Mouse (Mus musculus) ES-E14 (cell line): ENCODE measurements around the gene Olfr1047. TPM values are rescaled to one million over a fixed set of nuclear protein-coding genes. Genes with fewer than 3 reads are reported as not detected.

Source experiments
- DNase-seq: peaks from one replicate; pipeline ENCODE4 v3.0.0-alpha.2; 2013; ENCODE audit warnings: low read depth, low spot score
- H3K27ac ChIP-seq: 2 replicates; pipeline ENCODE4 v1.5.1; 2012; ENCODE audit warnings: low read depth, mild to moderate bottlenecking, low read length, moderate library complexity, mixed read lengths; ENCODE audit not compliant: poor library complexity, insufficient read depth, severe bottlenecking
- H3K36me3 ChIP-seq: 2 replicates; pipeline ENCODE4 v1.6.1; 2012; ENCODE audit warnings: mild to moderate bottlenecking, low read length, moderate library complexity, mixed read lengths; ENCODE audit not compliant: control insufficient read depth, poor library complexity, insufficient read depth, severe bottlenecking
- H3K4me1 ChIP-seq, 2 experiments: fragments of 150-350 bp in 1 of 2; sonication (generic) in 1 of 2; 2 replicates each; pipeline ENCODE4 v1.6.1; 2012; ENCODE audit warnings: low read length in 2 of 2, mild to moderate bottlenecking in 1 of 2, mixed read lengths in 1 of 2; ENCODE audit not compliant: control insufficient read depth in 2 of 2, insufficient read depth in 2 of 2, poor library complexity in 1 of 2
- H3K4me3 ChIP-seq, 2 experiments: fragments of 150-350 bp in 1 of 2; sonication (generic) in 1 of 2; 2 replicates each; pipeline ENCODE4 v1.5.1; 2012; ENCODE audit warnings: low read length in 2 of 2, low read depth in 1 of 2, mild to moderate bottlenecking in 1 of 2, mixed read lengths in 1 of 2; ENCODE audit not compliant: insufficient read depth in 1 of 2, poor library complexity in 1 of 2, severe bottlenecking in 1 of 2
- H3K9ac ChIP-seq: 2 replicates; pipeline ENCODE4 v1.6.1; 2012; ENCODE audit warnings: low read depth, mild to moderate bottlenecking, low read length, mixed read lengths; ENCODE audit not compliant: poor library complexity, insufficient read depth, severe bottlenecking
- H3K9me3 ChIP-seq: fragments of 150-350 bp; sonication (generic); 2 replicates; pipeline ENCODE4 v1.6.1; 2012; ENCODE audit warnings: low read depth, mild to moderate bottlenecking, low read length; ENCODE audit not compliant: control insufficient read depth, insufficient read depth
- CHD2 ChIP-seq: IDR thresholded peaks from 2 replicates; pipeline ENCODE4 v1.6.1; 2014; ENCODE audit warnings: mild to moderate bottlenecking, low read depth, low read length, inconsistent platforms
- HCFC1 ChIP-seq: IDR thresholded peaks from 2 replicates; pipeline ENCODE4 v1.6.1; 2012; ENCODE audit warnings: low read length, inconsistent platforms, borderline replicate concordance; ENCODE audit not compliant: insufficient read depth
- MAFK ChIP-seq: IDR thresholded peaks from 2 replicates; pipeline ENCODE4 v1.6.1; 2014; ENCODE audit warnings: mild to moderate bottlenecking, low read depth, low read length, inconsistent platforms; ENCODE audit not compliant: insufficient read depth
- ZC3H11A ChIP-seq: IDR thresholded peaks from 2 replicates; pipeline ENCODE4 v1.6.1; 2012; ENCODE audit warnings: low read depth, mild to moderate bottlenecking, inconsistent platforms, low read length, borderline replicate concordance
- ZNF384 ChIP-seq: IDR thresholded peaks from 2 replicates; pipeline ENCODE4 v1.6.1; 2012; ENCODE audit warnings: low read depth, low read length, inconsistent platforms
- in situ Hi-C, 2 experiments: fragments of 600-800 bp; cut with MboI; formaldehyde crosslinking; loops; one replicate each; pipeline ENCODE4 v1.15.1; 2025; ENCODE audit warnings: low sequenced_read_pairs in 2 of 2, inconsistent platforms in 1 of 2; ENCODE audit not compliant: unreplicated experiment in 2 of 2
- total RNA-seq: library from RNA; depleted of rRNA; stranded (reverse); fragments of 300-350 nt; gene quantifications from 2 replicates; pipeline ENCODE4 v1.2.3, GENCODE M21; 2012; rRNA removed

Olfr1047 gene
- total RNA-seq, 1 experiment, result not detected

DNA sequence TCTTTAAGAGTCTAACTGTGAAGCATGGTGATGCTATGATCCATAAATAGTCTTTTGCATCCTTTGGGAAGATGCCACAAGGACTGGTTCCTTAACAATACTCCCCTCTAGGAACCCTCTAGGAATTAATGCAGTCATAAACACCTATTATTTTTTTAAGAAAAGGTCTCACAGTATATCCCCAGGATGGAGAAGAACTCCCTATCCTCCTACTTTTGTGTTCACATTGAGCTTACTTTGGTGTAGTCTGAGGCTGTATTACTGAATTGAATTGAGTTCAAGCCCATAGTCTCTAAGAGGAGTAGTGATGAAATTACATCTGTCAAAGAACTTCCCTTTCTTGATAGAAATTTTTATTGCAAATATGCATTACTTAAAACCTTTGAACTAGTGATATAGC is 28.3 kb downstream of the Olfr1047 start, which contains the start of gene Olfr1045:
TSS of gene Olfr1045 (minus strand) at position 101 of the 400 bp plus-strand sequence.
- H3K9ac ChIP-seq, result no peak within 1 kb of the TSS
- TF ChIP-seq ZNF384 (no peak), MAFK (no peak), ZC3H11A (no peak), CHD2 (no peak), HCFC1 (no peak)

DNA sequence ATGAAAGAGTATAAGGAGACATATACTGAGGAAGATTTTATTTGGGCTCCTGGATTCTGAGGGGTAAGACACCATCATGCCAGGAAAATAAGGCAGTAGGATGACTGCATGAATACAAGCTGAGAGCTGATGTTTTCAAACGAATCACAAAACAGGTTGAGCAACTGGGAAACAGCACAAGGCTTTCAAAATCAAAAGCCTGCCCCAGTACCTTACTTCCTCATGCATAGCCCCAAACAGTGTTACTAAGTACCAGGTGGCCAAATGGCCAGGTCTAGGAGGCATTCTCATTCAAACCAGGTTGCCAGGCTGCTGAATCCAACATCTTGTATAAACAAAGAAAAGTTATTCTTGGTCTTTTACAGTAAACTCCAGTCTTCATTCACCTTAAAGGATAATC is 35.3 kb downstream of the Olfr1047 start:
- Histone ChIP-seq H3K4me1 (no peaks in the 10 kb centered on the region), H3K27ac (no peak overlapping the region), H3K4me3 (no peak overlapping the region), H3K36me3 (no peaks in the 10 kb centered on the region), H3K9me3 (no peaks in the 10 kb centered on the region), H3K9ac (no peak overlapping the region)
- no peak for TF ChIP-seq CHD2
- no peak for TF ChIP-seq ZNF384
- no peak for TF ChIP-seq MAFK
- TF ChIP-seq ZC3H11A, result no peak
- TF ChIP-seq HCFC1, result no peak
- in situ Hi-C loops, result no loop called here
- no peak for DNase-seq

More for the DNA sequence above, 28.3 kb downstream of the Olfr1047 start, which contains the start of gene Olfr1045:
- DNase-seq, result no peak
- in situ Hi-C loops, result no loop called here
- H3K36me3 ChIP-seq, result no peaks in the 10 kb centered on the region
- no peaks in the 10 kb centered on the region for H3K4me1 ChIP-seq
- H3K4me3 ChIP-seq, result no peak within 1 kb of the TSS
- no peak within 1 kb of the TSS for H3K27ac ChIP-seq
- H3K9me3 ChIP-seq, result no peaks in the 10 kb centered on the region

DNA sequence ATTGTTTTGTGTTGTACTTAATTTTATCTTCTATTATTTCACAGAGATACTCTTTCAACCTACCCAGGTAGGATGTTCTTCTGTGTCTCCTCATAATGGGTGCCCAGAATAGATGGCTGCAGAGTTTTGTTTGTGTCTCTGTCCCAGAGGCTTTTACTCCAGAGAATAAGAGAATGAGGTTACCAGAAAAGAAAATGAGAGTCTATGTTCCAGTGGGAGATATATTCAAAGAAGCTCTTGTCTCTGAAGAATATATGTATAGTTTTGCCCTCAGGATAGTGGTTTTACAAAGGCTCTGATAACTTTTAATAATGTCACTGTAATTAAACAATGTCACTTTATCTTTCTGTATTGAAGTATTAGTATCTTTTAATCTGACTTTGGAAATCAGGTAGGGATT is 45.6 kb downstream of the Olfr1047 start, which contains the start of gene Olfr52:
TSS of gene Olfr52 (minus strand) at position 101 of the 400 bp plus-strand sequence.
- Histone ChIP-seq H3K4me3 (no peak within 1 kb of the TSS), H3K4me1 (no peaks in the 10 kb centered on the region), H3K36me3 (no peaks in the 10 kb centered on the region), H3K27ac (no peak within 1 kb of the TSS), H3K9me3 (no peaks in the 10 kb centered on the region), H3K9ac (no peak within 1 kb of the TSS)
- TF ChIP-seq MAFK (no peak), ZNF384 (no peak), ZC3H11A (no peak), CHD2 (no peak), HCFC1 (no peak)
- in situ Hi-C loops, result no loop called here
- DNase-seq, result no peak

DNA sequence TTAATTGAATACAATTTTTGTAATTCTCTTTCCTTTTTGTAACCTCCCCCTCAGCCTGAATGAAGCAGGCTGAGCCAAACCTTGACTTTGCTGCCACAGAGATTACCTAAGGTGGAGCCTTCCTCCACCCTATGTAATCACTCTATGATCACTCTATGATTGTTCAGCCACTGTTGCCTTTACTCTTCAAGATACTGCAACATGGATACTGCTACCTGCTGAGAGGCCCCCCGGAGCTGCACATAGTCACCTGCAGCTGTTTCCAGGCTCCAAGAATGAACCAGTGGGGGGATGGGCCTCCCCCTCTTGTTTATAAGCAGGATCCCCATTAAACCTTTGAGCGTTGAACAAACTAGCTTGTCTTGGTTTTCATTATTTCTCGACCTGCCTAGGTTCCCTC is 51.3 kb downstream of the Olfr1047 start:
- Histone ChIP-seq H3K36me3 (no peaks in the 10 kb centered on the region), H3K4me3 (no peak overlapping the region), H3K9me3 (no peaks in the 10 kb centered on the region), H3K9ac (no peak overlapping the region), H3K4me1 (peaks cover 2 to 4% of the 10 kb centered on the region in 2 experiments; a peak in 1 of 4 replicates), H3K27ac (no peak overlapping the region)
- peak; percentile 51 for DNase-seq
- TF ChIP-seq MAFK (no peak), HCFC1 (no peak), CHD2 (no peak), ZC3H11A (no peak), ZNF384 (no peak)
- in situ Hi-C loops, result no loop called here

DNA sequence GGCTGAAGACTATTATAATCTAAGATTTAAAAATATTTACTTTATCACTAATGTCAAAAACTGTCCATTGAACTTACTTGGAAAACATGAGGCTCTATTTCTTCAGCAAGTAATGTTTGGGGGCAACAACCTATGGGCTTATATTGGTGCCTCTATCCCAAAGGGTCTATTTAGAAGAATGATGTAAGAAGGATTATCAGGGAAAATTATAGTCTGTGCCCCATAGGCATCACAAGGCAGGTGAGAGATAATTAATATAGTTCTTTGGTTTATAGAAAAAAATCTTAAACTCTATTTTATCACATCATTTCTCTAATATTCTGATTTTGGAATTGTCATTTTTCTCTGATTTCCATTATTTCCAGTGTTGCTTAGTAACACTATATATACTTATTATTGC is 53.5 kb downstream of the Olfr1047 start, which contains the start of gene Olfr1044:
TSS of gene Olfr1044 (minus strand) at position 101 of the 400 bp plus-strand sequence.
- DNase-seq, result no peak
- H3K36me3 ChIP-seq, result no peaks in the 10 kb centered on the region
- TF ChIP-seq MAFK (no peak), ZNF384 (no peak), CHD2 (no peak), ZC3H11A (no peak), HCFC1 (no peak)
- H3K9ac ChIP-seq, result no peak within 1 kb of the TSS
- no peak within 1 kb of the TSS for H3K4me3 ChIP-seq
- no peaks in the 10 kb centered on the region for H3K9me3 ChIP-seq
- no peak within 1 kb of the TSS for H3K27ac ChIP-seq
- peaks cover 2 to 4% of the 10 kb centered on the region in 2 experiments; a peak in 1 of 4 replicates for H3K4me1 ChIP-seq
- in situ Hi-C loops, result no loop called here

Other genes with a start within 250 kb of the Olfr1047 start
- not detected in 2 replicates for gene Olfr1031, start 241.1 kb downstream of the Olfr1047 start, total RNA-seq
- gene Olfr1032, start 225.9 kb downstream of the Olfr1047 start, total RNA-seq, result not detected in 2 replicates
- not detected in 2 replicates for gene Olfr1033, start 210.8 kb downstream of the Olfr1047 start, total RNA-seq
- gene Olfr1034, start 185.5 kb downstream of the Olfr1047 start, total RNA-seq, result not detected in 2 replicates
- not detected in 2 replicates for gene Olfr1036, start 157.4 kb downstream of the Olfr1047 start, total RNA-seq
- not detected in 2 replicates for gene Olfr1037, start 144.0 kb downstream of the Olfr1047 start, total RNA-seq
- gene Olfr1039, start 95.5 kb downstream of the Olfr1047 start, total RNA-seq, result not detected in 2 replicates
- gene Olfr1040, start 84.7 kb downstream of the Olfr1047 start, total RNA-seq, result not detected in 2 replicates
- not detected in 2 replicates for gene Olfr1042, start 69.6 kb downstream of the Olfr1047 start, total RNA-seq
- gene Olfr1043, start 63.9 kb downstream of the Olfr1047 start, total RNA-seq, result not detected in 2 replicates
- not detected in 2 replicates for gene Olfr1044, start 53.6 kb downstream of the Olfr1047 start, total RNA-seq
- gene Olfr52, start 45.7 kb downstream of the Olfr1047 start, total RNA-seq, result not detected in 2 replicates
- not detected in 2 replicates for gene Olfr1045, start 28.4 kb downstream of the Olfr1047 start, total RNA-seq
- not detected in 2 replicates for gene Olfr1046, start 12.1 kb downstream of the Olfr1047 start, total RNA-seq
- not detected in 2 replicates for gene Olfr1048, start 8.9 kb upstream of the Olfr1047 start, total RNA-seq
- gene Olfr1049, start 26.9 kb upstream of the Olfr1047 start, total RNA-seq, result not detected in 2 replicates
- not detected in 2 replicates for gene Olfr1051, start 47.7 kb upstream of the Olfr1047 start, total RNA-seq
- not detected in 2 replicates for gene Olfr1052, start 61.1 kb upstream of the Olfr1047 start, total RNA-seq
- gene Olfr1053, start 83.9 kb upstream of the Olfr1047 start, total RNA-seq, result not detected in 2 replicates
- gene Olfr1054, start 104.0 kb upstream of the Olfr1047 start, total RNA-seq, result not detected in 2 replicates
- gene Olfr1055, start 118.9 kb upstream of the Olfr1047 start, total RNA-seq, result not detected in 2 replicates
- gene Olfr1056, start 131.1 kb upstream of the Olfr1047 start, total RNA-seq, result not detected in 2 replicates
- not detected in 2 replicates for gene Olfr1057, start 147.0 kb upstream of the Olfr1047 start, total RNA-seq
- gene Olfr1058, start 157.2 kb upstream of the Olfr1047 start, total RNA-seq, result not detected in 2 replicates
- gene Olfr1061, start 182.6 kb upstream of the Olfr1047 start, total RNA-seq, result not detected in 2 replicates
- not detected in 2 replicates for gene Olfr1062, start 195.3 kb upstream of the Olfr1047 start, total RNA-seq
- not detected in 2 replicates for gene Olfr1065, start 219.2 kb upstream of the Olfr1047 start, total RNA-seq
- gene Olfr1066, start 224.9 kb upstream of the Olfr1047 start, total RNA-seq, result not detected in 2 replicates